Mouse (Mus musculus) megakaryocyte-erythroid progenitor cell, adult 5-6 weeks (primary cell): Measurements from ENCODE around the gene Strip2. TPM values are rescaled to one million over a fixed set of nuclear protein-coding genes. Genes with fewer than 3 reads are reported as not detected.

Experiments used
- ATAC-seq: replicated peaks from 2 replicates; pipeline ENCODE4 v1.8.0; 2016; ENCODE audit warnings: mild to moderate bottlenecking, inconsistent platforms; ENCODE audit not compliant: severe bottlenecking, poor library complexity, low FRiP score, low TSS enrichment
- total RNA-seq, 2 experiments: library from RNA; stranded (forward) in 1 of 2; stranded (reverse) in 1 of 2; fragments of 200-1000, 215-1000 nt in 1 of 2; fragments of >200 nt in 1 of 2; fragmentation: Nextera tagmentation in 1 of 2; gene quantifications; 2 replicates each; pipeline ENCODE4 v1.2.3; 2014 to 2017

Gene Strip2
- total RNA-seq, 2 experiments from 2014 or later = 0.48 to 1.2 TPM

- ATAC-seq = peak; percentile 98
Observed at GRCm38 (mm10) chr6:29923501-29923900, 6.7 kb downstream of the Strip2 start.

DNA sequence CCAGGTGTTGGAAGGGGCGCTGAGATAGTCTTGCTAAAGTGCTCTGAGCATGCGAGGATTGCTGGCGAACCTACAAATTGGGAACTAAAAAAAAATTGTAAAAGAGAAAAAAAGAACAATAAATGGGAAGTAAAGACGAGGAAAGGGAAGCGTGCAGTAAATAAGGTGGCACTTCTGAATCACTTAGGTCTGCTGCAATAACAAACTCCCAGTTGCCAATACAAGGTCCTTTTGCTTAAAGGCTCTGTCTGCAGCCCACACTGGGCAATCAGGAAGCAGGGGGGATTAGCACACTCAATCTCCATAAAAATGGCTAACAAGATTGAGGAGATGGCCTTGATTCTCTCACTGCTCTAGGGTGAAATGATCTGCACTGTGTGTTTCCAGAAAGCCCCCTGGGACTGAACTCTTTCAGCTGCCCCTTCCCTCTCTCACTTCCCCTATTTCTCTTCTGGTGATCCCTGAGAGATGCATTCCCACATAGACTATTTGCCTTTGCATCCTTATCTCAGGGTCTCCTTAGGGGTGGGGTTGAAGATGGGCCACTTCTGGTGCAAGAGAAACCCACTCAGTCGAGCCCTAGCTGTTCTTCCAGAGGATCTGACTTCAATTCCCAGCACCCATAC is 8.9 kb downstream of the Strip2 start:
- ATAC-seq = no peak

DNA sequence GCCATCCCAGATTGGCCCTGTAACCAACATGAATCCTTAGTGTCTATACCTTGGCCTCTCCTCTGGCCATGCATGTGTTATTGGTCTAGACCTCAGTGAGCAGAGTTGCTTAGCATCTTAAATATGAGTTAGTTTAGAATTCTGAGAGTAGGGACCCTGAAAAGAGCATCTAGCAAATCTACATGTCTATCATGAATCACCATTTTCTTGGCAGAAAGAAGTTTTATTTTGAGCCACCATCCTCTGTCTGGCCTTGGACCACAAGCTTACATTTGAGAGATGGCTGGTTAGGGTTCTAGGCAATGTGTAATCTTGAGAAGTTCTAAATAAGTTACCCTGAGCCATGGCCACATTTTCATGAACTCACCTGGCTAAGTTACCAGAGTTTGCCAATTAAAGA is 13.3 kb downstream of the Strip2 start:
- no peak for ATAC-seq

DNA sequence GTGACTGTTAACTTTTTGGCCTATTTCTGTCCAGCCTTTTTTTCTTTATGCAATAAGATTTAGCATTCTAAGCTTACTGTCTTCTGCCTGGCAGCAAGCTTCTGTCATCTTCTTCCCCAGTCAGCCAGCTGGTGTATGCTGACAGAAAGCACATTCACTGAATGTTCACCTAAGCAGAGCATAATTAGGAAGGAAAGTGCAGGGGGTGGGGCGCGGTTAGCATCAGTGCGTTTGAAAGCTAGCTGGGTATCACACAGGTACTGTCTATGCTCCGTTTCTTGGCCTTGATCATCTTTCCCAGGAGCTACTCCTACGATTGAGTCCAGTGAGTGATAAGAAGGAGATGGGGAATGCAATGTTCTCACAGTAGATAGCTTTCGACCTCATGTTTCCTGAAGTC is 13.9 kb downstream of the Strip2 start:
- ATAC-seq = no peak

- ATAC-seq = no peak
Observed at GRCm38 (mm10) chr6:29931181-29931580, 14.4 kb downstream of the Strip2 start.

- no peak for ATAC-seq
Observed at GRCm38 (mm10) chr6:29935741-29936140, 18.9 kb downstream of the Strip2 start.

- no peak for ATAC-seq
Observed at GRCm38 (mm10) chr6:29940428-29940827, 23.6 kb downstream of the Strip2 start.

- no peak for ATAC-seq
Observed at GRCm38 (mm10) chr6:29941036-29941435, 24.2 kb downstream of the Strip2 start.

DNA sequence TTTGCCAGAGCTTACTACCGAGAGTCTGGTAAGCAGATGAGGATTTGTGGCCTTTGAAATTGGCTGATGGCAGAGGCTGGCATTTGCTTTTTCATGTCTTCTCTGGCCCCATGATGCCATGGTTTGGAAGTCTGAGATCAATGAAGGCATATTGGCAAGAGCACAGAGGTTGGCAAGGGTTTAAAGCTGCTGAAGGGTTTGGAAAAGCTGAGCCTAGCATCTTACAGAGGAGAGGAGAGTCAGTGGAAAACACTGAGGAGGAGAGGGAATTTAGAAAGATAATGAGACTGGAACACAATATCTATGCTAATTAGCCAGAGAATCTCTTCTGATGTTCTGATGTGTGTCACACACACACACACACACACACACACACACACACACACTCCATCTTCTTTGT is 27.7 kb downstream of the Strip2 start:
- no peak for ATAC-seq

DNA sequence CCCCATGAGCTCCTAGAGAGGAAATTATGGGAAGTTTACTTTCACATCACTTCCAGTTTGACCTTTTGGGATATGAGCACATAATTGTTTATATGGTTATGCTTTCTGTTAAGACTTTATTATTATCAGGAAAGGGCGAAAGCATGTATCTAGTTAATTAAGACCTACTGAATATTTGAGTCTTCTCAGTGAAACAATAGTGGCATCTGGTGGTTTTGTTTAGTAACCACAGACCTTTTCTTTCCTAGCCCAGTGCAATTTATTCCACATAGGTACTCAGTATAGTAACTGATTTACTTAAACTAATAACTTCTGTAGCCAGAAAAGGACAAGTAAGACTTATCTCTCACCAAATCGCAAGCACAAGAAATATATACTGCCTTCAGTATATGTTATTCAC is 29.8 kb downstream of the Strip2 start:
- no peak for ATAC-seq

DNA sequence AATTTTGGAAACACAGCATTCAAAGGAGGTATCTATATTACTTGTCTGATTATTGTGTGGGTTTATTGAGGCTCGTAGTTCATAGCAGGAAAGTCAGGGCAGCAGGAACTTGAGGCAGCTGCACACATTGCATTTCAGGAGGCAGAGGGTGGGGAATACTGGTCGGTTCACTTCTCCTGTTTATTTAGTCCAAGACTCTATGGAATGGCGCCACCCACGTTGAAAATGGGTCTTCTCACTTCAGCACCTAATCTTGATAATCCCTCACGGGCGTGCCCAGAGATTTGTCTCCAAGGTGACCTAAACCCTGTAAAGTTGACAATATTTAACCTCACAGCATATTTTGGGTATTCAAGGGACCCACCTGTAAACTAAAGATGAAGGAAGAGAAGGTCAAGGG is 31.0 kb downstream of the Strip2 start:
- ATAC-seq = no peak

DNA sequence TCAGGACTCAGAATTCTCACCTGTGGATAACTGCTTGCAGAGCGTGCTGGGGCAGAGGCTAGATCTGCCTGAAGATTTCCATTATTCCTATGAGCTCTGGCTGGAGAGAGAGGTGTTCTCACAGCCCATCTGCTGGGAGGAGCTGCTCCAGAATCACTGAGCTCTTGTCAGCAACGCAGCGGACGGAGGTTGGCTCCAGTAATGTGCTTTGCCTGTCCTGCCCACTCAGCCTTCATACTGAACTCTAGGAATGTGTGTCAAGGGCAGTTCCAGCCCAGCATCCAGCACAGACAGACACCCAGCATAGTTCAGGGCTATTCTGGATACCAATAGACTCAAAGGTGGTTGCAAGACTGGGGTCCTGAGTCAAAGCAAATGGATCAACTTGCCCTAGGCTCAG is 39.9 kb downstream of the Strip2 start:
- no peak for ATAC-seq

DNA sequence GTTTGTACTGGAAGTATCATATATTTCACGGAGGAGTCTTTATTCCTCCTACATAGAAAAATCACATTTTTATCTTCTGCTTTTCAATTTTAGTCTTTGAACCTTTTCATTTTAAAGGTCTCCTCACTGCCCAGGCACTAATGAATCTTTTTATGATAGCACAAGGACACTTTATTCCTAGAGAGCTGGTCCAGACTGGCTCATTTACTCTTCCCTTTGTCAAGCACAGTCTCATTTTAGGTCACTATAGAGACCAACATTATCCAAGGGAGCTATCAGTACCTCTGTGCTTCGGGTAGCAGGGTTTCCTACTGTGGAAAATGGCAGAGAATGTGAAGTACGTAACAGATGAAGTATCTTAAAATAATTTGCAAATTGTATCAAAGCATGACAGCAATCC is 41.9 kb downstream of the Strip2 start:
- ATAC-seq = no peak

DNA sequence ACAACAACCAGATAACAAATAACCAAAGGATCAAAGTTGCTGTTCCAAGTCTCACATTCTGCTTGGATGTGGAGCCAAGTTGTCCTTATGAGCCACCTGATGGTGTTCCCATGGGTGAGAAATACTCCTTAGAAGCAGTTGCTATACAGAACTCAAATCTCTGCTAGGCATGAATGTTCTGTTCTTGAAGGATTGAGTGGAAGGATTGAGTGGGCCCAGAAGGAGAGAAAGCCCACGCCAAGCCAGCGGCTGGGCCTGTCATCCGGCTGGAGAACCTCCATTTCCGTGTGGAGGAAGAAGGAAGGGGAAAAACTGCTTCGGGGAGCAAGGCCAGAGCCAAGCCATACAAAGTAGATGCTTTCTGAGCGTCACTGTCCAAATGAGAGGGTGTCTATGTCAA is 44.3 kb downstream of the Strip2 start:
- no peak for ATAC-seq

- peak; percentile 57; the same call in 1 of the 2 replicates for ATAC-seq
Observed at GRCm38 (mm10) chr6:29967917-29968316, 51.1 kb downstream of the Strip2 start.

DNA sequence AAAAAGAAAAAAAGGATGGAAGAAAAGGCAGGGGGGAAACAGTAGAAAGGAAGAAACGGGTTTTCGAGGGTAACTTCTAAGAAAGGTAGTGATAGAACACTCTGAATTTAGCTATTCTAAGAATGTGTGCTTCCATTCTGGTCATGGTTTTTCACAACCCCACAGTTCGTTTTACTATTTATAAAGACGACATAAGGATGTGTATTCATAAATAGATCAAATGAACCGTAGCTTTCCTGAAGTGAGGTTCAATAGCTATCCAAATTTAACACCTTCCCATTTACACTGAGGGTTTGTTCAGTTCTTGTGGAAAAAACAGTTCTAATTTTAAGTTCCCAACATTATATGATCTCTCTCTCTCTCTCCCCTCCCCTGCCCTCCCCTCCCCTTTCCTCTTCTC is 56.5 kb downstream of the Strip2 start:
- no peak for ATAC-seq

GRCm38 (mm10) chr6:29974836-29975235 is 58.0 kb downstream of the Strip2 start:
- no peak; the same call in 1 of the 2 replicates for ATAC-seq

GRCm38 (mm10) chr6:29980461-29980860 is 63.6 kb downstream of the Strip2 start:
- no peak for ATAC-seq

- no peak for ATAC-seq
Observed at GRCm38 (mm10) chr6:29981797-29982196, 65.0 kb downstream of the Strip2 start.

DNA sequence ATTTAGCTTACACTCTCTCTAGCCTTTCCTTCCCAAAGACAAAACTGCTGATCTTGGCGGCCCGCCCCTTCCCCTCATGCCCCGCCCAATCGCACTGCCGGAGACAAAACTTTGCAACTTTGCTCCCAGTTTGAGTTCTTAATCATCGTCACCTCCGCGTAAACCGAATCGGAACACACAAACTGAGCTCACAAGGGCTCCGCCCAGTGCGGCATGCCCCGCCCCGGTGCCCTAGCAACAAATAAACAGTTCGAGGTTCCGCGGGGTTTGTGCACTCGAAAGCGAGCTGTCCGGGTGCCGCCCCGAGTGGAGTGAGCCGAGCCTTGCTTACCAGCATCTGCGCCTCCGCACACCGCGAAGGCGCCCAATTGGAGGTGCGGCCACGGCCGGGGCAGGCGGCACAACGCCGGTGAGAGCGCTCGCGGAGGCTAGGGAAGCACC is 68.3 kb downstream of the Strip2 start:
- peak; percentile 97 for ATAC-seq

GRCm38 (mm10) chr6:29985504-29985903 is 68.7 kb downstream of the Strip2 start:
- ATAC-seq = no peak

DNA sequence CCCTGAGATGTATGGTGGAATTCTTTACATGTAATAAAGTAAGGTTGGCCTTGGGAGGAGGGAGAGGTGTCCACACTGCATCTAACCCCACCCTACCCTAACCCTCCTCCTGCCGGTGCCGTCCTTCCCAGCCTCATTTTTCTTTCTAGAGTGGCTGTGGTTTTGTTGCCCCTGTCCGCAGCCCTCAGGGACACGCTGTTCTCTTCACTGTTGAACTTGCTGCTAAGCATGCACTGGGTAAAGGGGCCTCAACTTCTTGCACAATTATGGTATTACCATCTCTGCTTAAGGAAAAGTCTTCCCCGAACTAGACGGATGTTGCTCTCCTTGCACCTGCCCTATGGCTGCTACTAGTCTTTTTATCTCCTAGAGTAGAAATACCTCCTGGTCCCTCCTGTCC is 69.2 kb downstream of the Strip2 start:
- no peak for ATAC-seq
